Mouse (Mus musculus) CH12.LX (cell line): ENCODE measurements at regions not wholly inside any gene's neighbourhood (a gene's known extent, or its start where the extent isn't known, plus 50 kb on each side); places are given as distances from the start of the nearest gene placed in this dataset.

Source experiments
- DNase-seq: peaks from one replicate; pipeline ENCODE4 v3.0.0-alpha.2; 2013; ENCODE audit errors: extremely low read depth
- H3K27ac ChIP-seq: 2 replicates; pipeline ENCODE4 v1.5.1; 2012; ENCODE audit warnings: low read depth, mild to moderate bottlenecking, control low read depth, moderate library complexity; ENCODE audit not compliant: insufficient read depth
- H3K27me3 ChIP-seq: replicated peaks from 2 replicates; pipeline ENCODE3; 2012; ENCODE audit warnings: inconsistent platforms
- H3K36me3 ChIP-seq, 2 experiments: replicated peaks in 1 of 2; 2 replicates each; pipeline versions ENCODE3 to v1.6.1; 2012; ENCODE audit warnings: inconsistent platforms in 1 of 2, low read length in 1 of 2, mild to moderate bottlenecking in 1 of 2, mixed read lengths in 1 of 2, moderate library complexity in 1 of 2; ENCODE audit not compliant: control insufficient read depth in 1 of 2, insufficient read depth in 1 of 2
- H3K4me1 ChIP-seq, 2 experiments: 2 replicates each; pipeline ENCODE4 v1.6.1; 2012; ENCODE audit warnings: inconsistent platforms in 1 of 2, moderate library complexity in 1 of 2; ENCODE audit not compliant: insufficient read depth in 2 of 2, control insufficient read depth in 1 of 2
- H3K4me2 ChIP-seq: 2 replicates; pipeline ENCODE4 v1.6.1; 2012; ENCODE audit warnings: low read depth, mild to moderate bottlenecking, control low read depth; ENCODE audit not compliant: poor library complexity, insufficient read depth, severe bottlenecking
- H3K4me3 ChIP-seq, 3 experiments: fragments of 150-350 bp in 1 of 3; sonication (generic) in 1 of 3; replicated peaks in 1 of 3; 2 replicates each; pipeline versions ENCODE3 to v1.5.1; 2011 to 2012; ENCODE audit warnings: low read depth in 2 of 3, low read length in 2 of 3, mild to moderate bottlenecking in 2 of 3, moderate library complexity in 2 of 3, control low read depth in 1 of 3, improper control_type of control experiment in 1 of 3, inconsistent platforms in 1 of 3, mixed read lengths in 1 of 3; ENCODE audit not compliant: poor library complexity in 1 of 3
- H3K79me2 ChIP-seq: replicated peaks from 2 replicates; pipeline ENCODE4 v1.6.1; 2012; ENCODE audit warnings: mild to moderate bottlenecking, moderate library complexity; ENCODE audit not compliant: control insufficient read depth, poor library complexity, insufficient read depth, severe bottlenecking; ENCODE audit errors: extremely low read depth
- H3K9ac ChIP-seq: 2 replicates; pipeline ENCODE4 v1.6.1; 2012; ENCODE audit warnings: low read depth, mild to moderate bottlenecking, control low read depth, moderate library complexity; ENCODE audit not compliant: insufficient read depth
- H3K9me3 ChIP-seq: replicated peaks from 2 replicates; pipeline ENCODE3; 2012; ENCODE audit warnings: low read length, inconsistent platforms, mixed read lengths
- MAFK ChIP-seq: IDR thresholded peaks from 2 replicates; pipeline ENCODE4 v1.6.1; 2011; ENCODE audit warnings: low read length, improper control_type of control experiment; ENCODE audit not compliant: insufficient replicate concordance
- ZKSCAN1 ChIP-seq: IDR thresholded peaks from 2 replicates; pipeline ENCODE4 v1.6.1; 2012; ENCODE audit warnings: low read depth, inconsistent platforms, low read length, improper control_type of control experiment, borderline replicate concordance
- dilution Hi-C: fragments of 300-500 bp; cut with MboI; formaldehyde crosslinking; loops from 2 replicates; pipeline ENCODE4 v1.14.3; 2020; ENCODE audit warnings: low sequenced_read_pairs; ENCODE audit not compliant: extremely low pct_unique_long_range_greater_than_20kb, extremely low pct_ligation_motif_present
- in situ Hi-C: fragments of 300-500 bp; cut with MboI; formaldehyde crosslinking; loops from 3 replicates; pipeline ENCODE4 v1.14.3; 2019; ENCODE audit warnings: low sequenced_read_pairs, low pct_ligation_motif_present, low pct_unique_long_range_greater_than_20kb, mixed read lengths

DNA sequence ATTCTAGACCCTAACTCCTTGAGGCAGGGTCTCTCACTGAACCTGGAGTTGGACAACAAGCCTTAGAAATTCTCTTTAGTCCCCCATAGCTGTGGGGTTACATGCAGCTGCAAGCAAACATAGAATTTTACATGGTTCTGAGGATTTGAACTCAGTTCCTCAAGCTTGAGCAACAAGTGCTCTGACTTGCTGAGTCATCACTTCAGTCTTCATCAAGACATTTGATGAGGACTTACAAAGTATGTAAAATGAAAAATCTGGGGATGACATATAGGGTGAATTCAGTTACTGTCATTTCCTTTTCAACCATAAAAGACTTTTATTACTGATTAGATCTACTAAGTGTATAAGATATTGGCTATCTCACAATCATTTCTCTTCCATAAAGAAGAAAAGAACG is 396.1 kb downstream of the Kif16b start:
- no peak overlapping the region for H3K4me3 ChIP-seq
- no peaks in the 10 kb centered on the region for H3K4me1 ChIP-seq
- H3K9me3 ChIP-seq, result no peaks in the 10 kb centered on the region
- no peak for DNase-seq
- no peaks in the 10 kb centered on the region for H3K36me3 ChIP-seq
- H3K9ac ChIP-seq, result no peak overlapping the region
- no peak for TF ChIP-seq ZKSCAN1
- TF ChIP-seq MAFK, result peak; percentile 76
- peaks cover 12% of the 10 kb centered on the region for H3K27me3 ChIP-seq
- H3K27ac ChIP-seq, result no peak overlapping the region
- dilution Hi-C loops, result no loop called here
- H3K4me2 ChIP-seq, result no peak overlapping the region
- in situ Hi-C loops, result no loop called here
- no peaks in the 10 kb centered on the region for H3K79me2 ChIP-seq
